In genomic region chr4:142205693-142206092, GRCm38 (mm10) we compare ENCODE assay signal across 18 mouse cellular contexts. TPM values are rescaled to one million over a fixed set of nuclear protein-coding genes. Genes with fewer than 3 reads are reported as not detected.
"Had no signal": no experiment of that assay in that cellular context is flagged by ENCODE, and none has a peak within 500 bp of the region (broad histone marks: within the 10 kb centered on the region; RNA-seq: fewer than 3 reads in every experiment).

No protein-coding gene starts in this region.

- H3K27me3 ChIP-seq: midbrain, embryonic 13.5 days; midbrain, embryonic 15.5 days; neural tube, embryonic 13.5 days; stomach, embryonic 15.5 days had no signal

- H3K4me1 ChIP-seq: midbrain, embryonic 15.5 days had no signal

- H3K9ac ChIP-seq: lung, embryonic 14.5 days; midbrain, embryonic 13.5 days; midbrain, embryonic 15.5 days; neural tube, embryonic 13.5 days; stomach, embryonic 15.5 days had no signal

- DNase-seq: lung, adult 18-20 months; lung, embryonic 14.5 days; lung, postnatal 10 days; lung, postnatal 36 days; right cerebral cortex, postnatal 14 days; thymus, adult 2 months; thymus, postnatal 25 days; thymus, postnatal 4 days had no signal

- H3K9me3 ChIP-seq: megakaryocyte, embryonic 14.5 days; midbrain, embryonic 13.5 days; midbrain, embryonic 15.5 days; stomach, embryonic 15.5 days had no signal

- ATAC-seq: midbrain, embryonic 13.5 days; midbrain, embryonic 15.5 days had no signal

- H3K4me2 ChIP-seq: lung, embryonic 14.5 days; midbrain, embryonic 11.5 days; midbrain, embryonic 13.5 days; midbrain, embryonic 15.5 days; neural tube, embryonic 13.5 days; stomach, embryonic 15.5 days had no signal

- H3K27ac ChIP-seq: macrophage; midbrain, embryonic 13.5 days; midbrain, embryonic 15.5 days; neural tube, embryonic 13.5 days; stomach, embryonic 15.5 days; stomach, postnatal 0 days had no signal

- H3K4me3 ChIP-seq: megakaryocyte, embryonic 14.5 days; midbrain, embryonic 13.5 days; midbrain, embryonic 15.5 days; neural tube, embryonic 13.5 days; stomach, embryonic 15.5 days had no signal

- H3K36me3 ChIP-seq: midbrain, embryonic 15.5 days had no signal

RNA-seq across cellular contexts. Expression of gene Kazn, which starts 33.5 kb away (rescaled TPM):
- total RNA-seq: monocyte, adult 5-6 weeks; neutrophil, adult 5-6 weeks had no signal
- polyA plus RNA-seq: macrophage had no signal
